Mouse (Mus musculus): Measurements from ENCODE around the gene Cep126. TPM values are rescaled to one million over a fixed set of nuclear protein-coding genes. Genes with fewer than 3 reads are reported as not detected.

Cep126 gene
- 2.1 and 2.9 TPM in 2 replicates for polyA plus RNA-seq (2016; fragmentation: Nextera tagmentation; extraction: Ambion mirVana)

DNA sequence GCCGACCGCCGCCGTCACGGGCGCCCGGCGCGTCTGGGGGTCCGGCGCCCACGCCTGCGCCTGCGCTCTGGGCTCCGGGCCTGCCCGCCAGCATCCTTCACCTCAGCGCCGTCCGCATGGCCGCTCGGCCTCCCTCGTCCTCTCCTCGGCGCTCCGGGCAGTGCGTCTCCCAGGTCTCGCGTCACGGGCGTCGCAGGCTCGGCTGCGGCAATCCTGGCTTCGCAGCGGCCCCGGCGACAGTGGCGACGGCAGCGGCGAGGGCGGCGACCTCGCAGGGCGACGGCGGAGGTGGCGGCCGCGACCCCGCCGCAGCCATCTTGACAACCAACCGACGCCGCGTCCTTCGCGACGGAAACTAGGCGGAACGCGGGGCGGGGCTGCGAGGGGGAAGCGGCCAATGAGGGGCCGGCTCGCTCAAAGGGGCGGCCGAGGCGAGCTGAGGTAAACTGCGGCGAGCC, at the start of gene Cep126:
Cep126 (minus strand) TSS at position 178 of the 458 bp plus-strand sequence.
- peak; percentile 91 for DNase-seq (ENCODE audit: low spot score)
- peaks cover 9% of the 10 kb centered on the region; the same call in 1 of the 2 replicates for H3K27me3 ChIP-seq (ENCODE audit: low read depth, poor library complexity, severe bottlenecking)
- peaks cover 10% of the 10 kb centered on the region for H3K4me1 ChIP-seq
- no peaks in the 10 kb centered on the region for H3K9me3 ChIP-seq (replicated peaks)
- H3K4me3 ChIP-seq: peak within 1 kb of the TSS; percentile 84
- WGBS: under 1% methylated on average over 69 of the region's 72 CpGs
- H3K27ac ChIP-seq (replicated peaks): peak within 1 kb of the TSS; percentile 86
- H3K36me3 ChIP-seq: no peaks in the 10 kb centered on the region

DNA sequence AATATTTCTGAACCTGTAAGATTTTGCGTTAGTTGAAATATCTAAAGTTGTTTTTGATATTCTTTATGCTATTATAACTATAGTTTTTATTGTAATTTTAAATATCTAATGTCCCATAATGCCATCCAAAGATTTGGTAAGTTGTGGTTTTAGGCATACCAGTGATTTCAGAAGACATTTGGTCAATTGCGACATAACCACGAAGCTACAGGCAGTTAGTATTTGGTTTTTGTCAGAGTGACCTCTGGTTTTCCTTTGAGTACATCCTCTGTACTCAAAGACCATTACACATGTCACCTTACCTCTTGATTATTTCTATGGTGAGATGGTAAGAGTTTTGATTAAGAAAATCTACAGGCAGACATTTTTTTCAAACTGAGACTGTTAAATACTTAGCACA, 45.5 kb upstream of the Cep126 start:
- Histone ChIP-seq H3K4me1 (no peaks in the 10 kb centered on the region), H3K9me3 (replicated peaks) (no peaks in the 10 kb centered on the region), H3K36me3 (no peaks in the 10 kb centered on the region), H3K27ac (replicated peaks) (no peak overlapping the region), H3K4me3 (no peak overlapping the region), H3K27me3 (ENCODE audit: low read depth, poor library complexity, severe bottlenecking) (no peaks in the 10 kb centered on the region)
- DNase-seq (ENCODE audit: low spot score): no peak
- WGBS: 95% methylated on average over 3 of the region's 3 CpGs

DNA sequence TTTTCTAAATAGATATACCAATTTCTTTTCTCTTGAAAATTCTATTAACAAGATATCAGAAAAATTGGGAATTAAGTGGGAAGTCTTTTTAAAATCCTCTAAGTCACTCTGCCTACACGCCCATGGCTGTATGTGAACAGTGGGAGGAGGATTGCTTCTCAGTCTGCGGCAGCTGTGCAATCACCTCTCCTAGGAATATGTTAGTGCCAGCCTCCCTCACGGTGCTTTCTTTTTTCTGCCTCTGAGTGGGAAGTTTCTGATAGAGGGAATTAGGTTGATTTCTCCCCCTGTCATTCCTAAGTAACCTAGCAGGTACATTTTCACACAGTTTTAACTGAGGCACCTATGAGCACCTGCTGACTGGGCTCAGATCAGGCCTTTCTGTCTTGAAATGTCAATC, 43.0 kb upstream of the Cep126 start:
- H3K27me3 ChIP-seq (ENCODE audit: low read depth, poor library complexity, severe bottlenecking): no peaks in the 10 kb centered on the region
- H3K36me3 ChIP-seq: no peaks in the 10 kb centered on the region
- 80% methylated on average over 3 of the region's 3 CpGs for WGBS
- no peaks in the 10 kb centered on the region for H3K4me1 ChIP-seq
- no peak for DNase-seq (ENCODE audit: low spot score)
- no peak overlapping the region for H3K27ac ChIP-seq (replicated peaks)
- no peak overlapping the region for H3K4me3 ChIP-seq
- H3K9me3 ChIP-seq (replicated peaks): no peaks in the 10 kb centered on the region

GRCm38 (mm10) chr9:8157011-8157410, 22.9 kb upstream of the Cep126 start:
- Histone ChIP-seq H3K9me3 (replicated peaks) (no peaks in the 10 kb centered on the region), H3K4me1 (no peaks in the 10 kb centered on the region), H3K4me3 (no peak overlapping the region), H3K27ac (replicated peaks) (no peak overlapping the region), H3K27me3 (ENCODE audit: low read depth, poor library complexity, severe bottlenecking) (no peaks in the 10 kb centered on the region), H3K36me3 (no peaks in the 10 kb centered on the region)
- DNase-seq (ENCODE audit: low spot score): no peak
- WGBS: 92% methylated on average over 2 of the region's 2 CpGs

DNA sequence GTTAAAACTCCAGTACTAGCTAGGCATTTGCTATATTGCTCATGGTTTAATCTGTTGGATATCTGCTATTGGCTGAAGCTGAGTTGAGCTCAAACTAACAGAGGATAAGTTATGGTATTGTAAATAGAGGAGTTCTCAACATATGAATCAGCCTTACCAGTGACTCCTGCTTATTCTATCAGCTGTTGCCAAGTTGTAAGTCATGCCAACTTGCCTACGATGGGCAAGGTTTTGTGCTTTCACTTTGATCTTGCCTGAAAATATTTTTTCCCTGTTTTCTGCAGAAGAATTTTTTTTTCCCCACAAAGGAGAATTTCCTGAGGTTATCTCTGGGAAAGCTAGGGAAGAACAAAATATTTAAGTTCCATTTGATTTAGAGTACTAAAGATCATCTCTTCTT, 5.4 kb upstream of the Cep126 start:
- no peaks in the 10 kb centered on the region for H3K36me3 ChIP-seq
- H3K9me3 ChIP-seq (replicated peaks): peaks cover 4% of the 10 kb centered on the region; the same call in 1 of the 2 replicates
- peaks cover 9% of the 10 kb centered on the region; the same call in 1 of the 2 replicates for H3K27me3 ChIP-seq (ENCODE audit: low read depth, poor library complexity, severe bottlenecking)
- no peak overlapping the region for H3K27ac ChIP-seq (replicated peaks)
- H3K4me1 ChIP-seq: peaks cover 2% of the 10 kb centered on the region; the same call in 1 of the 2 replicates
- H3K4me3 ChIP-seq: no peak overlapping the region
- WGBS: 79% methylated on average over 1 of the region's 1 CpGs
- DNase-seq (ENCODE audit: low spot score): no peak

DNA sequence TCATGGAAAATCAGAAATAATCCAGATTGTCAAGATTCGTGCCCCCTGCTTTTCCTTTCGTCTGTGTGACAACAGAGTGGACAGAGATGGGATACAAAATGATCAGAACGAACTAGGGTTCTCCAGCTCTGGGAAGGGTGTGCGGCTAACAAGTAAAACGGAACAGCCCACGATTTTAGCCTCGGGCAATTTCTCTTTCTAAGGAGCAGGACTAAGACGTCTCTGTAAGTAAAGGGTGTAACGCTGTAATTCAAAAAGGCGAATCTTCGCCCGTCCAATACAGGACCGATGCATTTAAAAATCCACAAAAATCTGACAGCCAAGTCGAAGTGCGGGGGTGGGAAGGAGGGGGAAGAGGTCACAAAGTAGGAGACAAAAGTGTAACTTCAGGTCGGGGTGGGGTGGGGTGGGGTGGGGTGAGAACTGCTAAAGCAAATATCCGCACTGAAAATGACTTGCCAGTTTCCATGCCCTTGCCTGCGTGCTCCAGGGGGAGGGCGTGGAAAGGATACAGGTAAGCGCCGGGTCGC, 443 bp downstream of the Cep126 start:
- 3% methylated on average over 22 of the region's 22 CpGs for WGBS
- Histone ChIP-seq H3K9me3 (replicated peaks) (no peaks in the 10 kb centered on the region), H3K4me3 (peak overlapping the region; percentile 84), H3K27ac (replicated peaks) (peak overlapping the region; percentile 86), H3K4me1 (peaks cover 10% of the 10 kb centered on the region), H3K36me3 (no peaks in the 10 kb centered on the region), H3K27me3 (ENCODE audit: low read depth, poor library complexity, severe bottlenecking) (peaks cover 9% of the 10 kb centered on the region; the same call in 1 of the 2 replicates)
- DNase-seq (ENCODE audit: low spot score): peak; percentile 18

- Histone ChIP-seq H3K27me3 (ENCODE audit: low read depth, poor library complexity, severe bottlenecking) (no peaks in the 10 kb centered on the region), H3K36me3 (peaks cover 24% of the 10 kb centered on the region), H3K4me1 (no peaks in the 10 kb centered on the region), H3K4me3 (no peak overlapping the region), H3K27ac (replicated peaks) (no peak overlapping the region), H3K9me3 (replicated peaks) (no peaks in the 10 kb centered on the region)
- WGBS: 85% methylated on average over 8 of the region's 8 CpGs
- DNase-seq (ENCODE audit: low spot score): no peak
These were observed 10.6 kb downstream of the Cep126 start for GRCm38 (mm10) chr9:8123495-8123894.

DNA sequence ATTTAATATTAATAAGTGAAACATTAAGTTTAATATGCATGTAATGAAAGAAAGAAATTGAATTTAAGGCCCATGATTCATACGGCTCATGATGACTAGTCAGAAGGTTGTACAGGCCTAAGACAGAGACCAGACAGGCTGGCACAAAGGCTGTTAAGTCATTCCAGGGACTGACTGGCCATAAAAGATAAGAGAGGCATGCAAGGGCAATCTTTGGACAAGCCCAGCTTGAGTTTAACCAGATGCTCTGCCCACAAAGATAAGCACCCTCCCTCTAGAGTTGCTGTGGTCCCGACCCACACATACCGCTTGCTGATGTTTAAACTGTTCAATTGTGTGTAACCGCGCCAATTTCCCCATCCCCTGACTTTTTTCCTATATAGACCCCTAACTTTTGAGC, 19.6 kb downstream of the Cep126 start:
- Histone ChIP-seq H3K27ac (replicated peaks) (no peak overlapping the region), H3K27me3 (ENCODE audit: low read depth, poor library complexity, severe bottlenecking) (no peaks in the 10 kb centered on the region), H3K36me3 (peaks cover 57% of the 10 kb centered on the region), H3K9me3 (replicated peaks) (peaks cover 15% of the 10 kb centered on the region), H3K4me1 (no peaks in the 10 kb centered on the region), H3K4me3 (no peak overlapping the region)
- no peak for DNase-seq (ENCODE audit: low spot score)
- 98% methylated on average over 5 of the region's 5 CpGs for WGBS

- Histone ChIP-seq H3K4me3 (no peak overlapping the region), H3K4me1 (no peaks in the 10 kb centered on the region), H3K27ac (replicated peaks) (no peak overlapping the region), H3K27me3 (ENCODE audit: low read depth, poor library complexity, severe bottlenecking) (no peaks in the 10 kb centered on the region), H3K9me3 (replicated peaks) (no peaks in the 10 kb centered on the region), H3K36me3 (peaks cover 7% of the 10 kb centered on the region; the same call in 1 of the 2 replicates)
- 92% methylated on average over 4 of the region's 4 CpGs for WGBS
- DNase-seq (ENCODE audit: low spot score): no peak
These were observed 31.0 kb downstream of the Cep126 start for GRCm38 (mm10) chr9:8103050-8103449.

DNA sequence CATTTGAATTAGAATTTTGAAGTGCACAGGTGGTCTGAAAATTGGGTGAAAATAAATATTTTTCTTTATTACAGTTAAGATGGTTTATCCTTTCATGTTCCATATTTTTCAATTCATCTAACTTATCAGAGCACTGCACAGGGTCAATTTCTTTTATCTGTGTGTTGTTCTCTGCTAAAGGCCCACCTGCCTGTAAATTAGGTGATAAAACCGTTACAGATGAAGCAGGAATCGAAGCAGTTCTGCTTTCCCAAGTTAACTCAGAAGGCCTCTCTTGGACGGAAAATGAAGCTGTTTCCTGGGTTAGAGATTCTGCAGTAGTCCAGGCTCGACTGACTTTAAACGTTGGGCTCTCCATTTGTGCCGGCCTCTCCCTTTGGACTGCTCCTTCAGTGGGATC, 33.1 kb downstream of the Cep126 start:
- Histone ChIP-seq H3K27ac (replicated peaks) (no peak overlapping the region), H3K27me3 (ENCODE audit: low read depth, poor library complexity, severe bottlenecking) (no peaks in the 10 kb centered on the region), H3K9me3 (replicated peaks) (no peaks in the 10 kb centered on the region), H3K4me3 (no peak overlapping the region), H3K36me3 (peaks cover 7% of the 10 kb centered on the region; the same call in 1 of the 2 replicates), H3K4me1 (no peaks in the 10 kb centered on the region)
- 86% methylated on average over 6 of the region's 6 CpGs for WGBS
- no peak for DNase-seq (ENCODE audit: low spot score)

- Histone ChIP-seq H3K36me3 (peaks cover 12% of the 10 kb centered on the region; the same call in 1 of the 2 replicates), H3K4me3 (no peak overlapping the region), H3K9me3 (replicated peaks) (no peaks in the 10 kb centered on the region), H3K27me3 (ENCODE audit: low read depth, poor library complexity, severe bottlenecking) (no peaks in the 10 kb centered on the region), H3K27ac (replicated peaks) (no peak overlapping the region), H3K4me1 (no peaks in the 10 kb centered on the region)
- WGBS: 86% methylated on average over 5 of the region's 5 CpGs
- DNase-seq (ENCODE audit: low spot score): no peak
These were observed 55.2 kb downstream of the Cep126 start for GRCm38 (mm10) chr9:8078882-8079281.

GRCm38 (mm10) chr9:8074345-8074744, 59.7 kb downstream of the Cep126 start:
- peaks cover 8% of the 10 kb centered on the region; the same call in 1 of the 2 replicates for H3K36me3 ChIP-seq
- H3K4me1 ChIP-seq: no peaks in the 10 kb centered on the region
- no peak overlapping the region for H3K27ac ChIP-seq (replicated peaks)
- no peaks in the 10 kb centered on the region for H3K9me3 ChIP-seq (replicated peaks)
- no peak overlapping the region for H3K4me3 ChIP-seq
- no peaks in the 10 kb centered on the region for H3K27me3 ChIP-seq (ENCODE audit: low read depth, poor library complexity, severe bottlenecking)
- no peak for DNase-seq (ENCODE audit: low spot score)

DNA sequence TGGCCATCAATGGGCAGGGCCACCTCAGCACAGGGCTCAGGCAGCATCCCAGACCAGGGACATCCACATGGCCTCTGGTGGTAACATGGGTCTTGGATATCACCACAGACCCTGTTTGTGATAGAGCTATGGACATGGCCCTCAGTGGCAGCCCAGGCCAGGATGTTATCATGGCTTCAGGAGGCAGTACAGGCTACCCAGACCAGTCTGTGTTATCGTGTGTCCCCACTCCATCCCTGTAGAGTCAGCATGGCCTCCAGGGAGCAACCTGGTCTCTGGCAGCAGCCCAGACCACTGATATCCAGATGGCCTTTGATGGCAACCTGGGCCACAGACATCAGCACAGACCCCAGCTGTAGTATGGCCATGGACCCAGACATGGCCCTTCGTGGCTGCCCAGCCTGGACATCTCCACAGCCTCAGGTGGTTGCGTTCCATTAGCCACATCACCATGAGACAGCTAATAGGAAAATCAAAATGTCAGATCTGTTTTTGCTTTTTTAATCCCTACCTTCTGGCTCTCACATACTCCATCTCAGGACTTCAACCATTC, 60.8 kb downstream of the Cep126 start:
- no peaks in the 10 kb centered on the region for H3K9me3 ChIP-seq (replicated peaks)
- H3K27me3 ChIP-seq (ENCODE audit: low read depth, poor library complexity, severe bottlenecking): no peaks in the 10 kb centered on the region
- no peaks in the 10 kb centered on the region for H3K4me1 ChIP-seq
- no peak overlapping the region for H3K4me3 ChIP-seq
- H3K27ac ChIP-seq (replicated peaks): no peak overlapping the region
- H3K36me3 ChIP-seq: peaks cover 2% of the 10 kb centered on the region; the same call in 1 of the 2 replicates
- no peak for DNase-seq (ENCODE audit: low spot score)
- WGBS: 93% methylated on average over 3 of the region's 3 CpGs
